Mouse (Mus musculus) kidney, postnatal 36 days (tissue): ENCODE data around the gene Sema4g.

Experiments used
- DNase-seq, 2 experiments: peaks; one replicate each; pipeline ENCODE4 v3.0.0; 2021 to 2022; ENCODE audit warnings: mixed read lengths in 2 of 2

The Sema4g gene

GRCm38 (mm10) chr19:44988831-44989566, at the start of gene Sema4g:
Gene Sema4g (plus strand): TSS chr19:44989101.
- peak; percentile 44 to 74 for DNase-seq

- no peak for DNase-seq
Measured at GRCm38 (mm10) chr19:44959633-44960032, 29.3 kb upstream of the Sema4g start.

DNA sequence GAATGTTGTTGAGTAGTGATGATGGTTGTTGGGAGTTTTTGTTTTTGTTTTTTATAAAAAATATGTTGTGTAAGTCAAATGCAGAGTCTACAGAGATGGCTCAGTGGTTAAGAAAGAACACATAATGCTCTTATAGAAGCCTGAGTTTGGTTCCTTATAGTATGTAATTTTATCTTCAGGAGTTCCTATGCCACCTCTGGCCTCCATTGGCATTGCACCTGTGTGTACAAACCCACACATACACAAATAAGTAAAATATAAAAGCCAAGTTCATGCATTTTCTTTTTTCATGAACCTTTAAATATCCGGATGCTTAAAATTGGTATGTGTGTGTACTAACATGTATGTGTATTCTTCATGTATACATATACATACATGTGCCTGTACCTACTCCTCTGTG, 22.9 kb upstream of the Sema4g start:
- no peak for DNase-seq

GRCm38 (mm10) chr19:44968329-44968728, 20.6 kb upstream of the Sema4g start:
- DNase-seq = no peak

GRCm38 (mm10) chr19:44976636-44977035, 12.3 kb upstream of the Sema4g start:
- DNase-seq = no peak

DNA sequence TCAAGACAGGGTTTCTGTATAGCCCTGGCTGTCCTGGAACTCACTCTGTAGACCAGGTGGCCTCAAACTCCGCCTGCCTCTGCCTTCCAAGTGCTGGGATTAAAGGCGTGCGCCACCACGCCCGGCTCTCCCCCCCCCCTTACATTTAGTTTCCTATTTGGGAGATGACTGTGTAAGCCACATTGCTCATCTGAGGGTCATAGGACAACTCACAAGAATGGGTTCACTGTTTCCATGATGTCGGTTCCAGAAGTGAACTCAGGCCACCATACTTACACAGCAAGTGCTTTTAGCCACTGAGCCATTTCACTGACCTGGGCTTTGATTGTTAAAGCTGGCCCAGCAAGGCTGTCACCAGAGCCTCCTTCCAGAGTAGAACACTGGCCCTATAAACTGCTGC, 11.8 kb upstream of the Sema4g start:
- DNase-seq = no peak

GRCm38 (mm10) chr19:44980787-44981186, 8.1 kb upstream of the Sema4g start:
- DNase-seq = no peak

GRCm38 (mm10) chr19:44982477-44983115, 6.3 kb upstream of the Sema4g start:
- DNase-seq = peak in 1 of 2 experiments; percentile 31

DNA sequence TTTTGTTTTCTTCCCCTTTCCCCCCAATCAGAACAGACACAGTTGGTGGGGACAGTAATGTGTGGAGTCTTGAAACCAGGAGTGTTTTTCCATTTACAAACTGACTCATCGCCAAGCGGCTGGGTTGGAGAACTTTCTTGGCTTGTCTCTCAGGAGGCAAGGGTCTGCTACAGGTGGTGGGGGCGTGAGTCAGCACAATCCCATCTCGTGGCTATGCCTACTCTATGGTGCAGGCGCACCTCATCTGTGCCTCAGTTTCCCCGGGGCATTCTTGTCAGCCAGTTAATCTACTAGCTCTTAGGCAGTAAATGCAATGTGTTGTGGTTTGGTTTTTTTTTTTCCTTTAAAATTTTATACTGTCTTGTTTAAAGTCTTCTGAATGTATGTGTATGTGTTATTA, 5.5 kb upstream of the Sema4g start:
- peak; percentile 40 to 48 for DNase-seq

DNA sequence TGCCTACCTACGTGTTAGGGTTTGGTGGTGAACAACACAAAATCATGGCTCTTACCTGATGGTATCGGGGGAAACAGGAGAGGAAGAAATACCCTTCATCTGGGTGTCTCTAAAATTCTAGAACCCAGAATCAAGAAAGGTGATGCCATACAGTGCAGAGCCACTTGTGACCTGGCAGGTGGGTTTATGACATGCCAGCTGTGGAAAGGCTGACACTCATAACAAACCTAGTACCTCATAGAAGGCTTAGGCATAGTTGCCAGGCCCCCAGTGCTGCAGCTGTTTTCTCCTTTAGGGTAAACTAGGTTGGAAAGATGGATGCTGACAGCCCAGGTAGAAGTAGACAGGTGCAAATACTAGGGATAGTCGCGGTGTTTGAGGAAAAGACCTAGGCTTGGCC, 4.5 kb upstream of the Sema4g start:
- no peak for DNase-seq

DNA sequence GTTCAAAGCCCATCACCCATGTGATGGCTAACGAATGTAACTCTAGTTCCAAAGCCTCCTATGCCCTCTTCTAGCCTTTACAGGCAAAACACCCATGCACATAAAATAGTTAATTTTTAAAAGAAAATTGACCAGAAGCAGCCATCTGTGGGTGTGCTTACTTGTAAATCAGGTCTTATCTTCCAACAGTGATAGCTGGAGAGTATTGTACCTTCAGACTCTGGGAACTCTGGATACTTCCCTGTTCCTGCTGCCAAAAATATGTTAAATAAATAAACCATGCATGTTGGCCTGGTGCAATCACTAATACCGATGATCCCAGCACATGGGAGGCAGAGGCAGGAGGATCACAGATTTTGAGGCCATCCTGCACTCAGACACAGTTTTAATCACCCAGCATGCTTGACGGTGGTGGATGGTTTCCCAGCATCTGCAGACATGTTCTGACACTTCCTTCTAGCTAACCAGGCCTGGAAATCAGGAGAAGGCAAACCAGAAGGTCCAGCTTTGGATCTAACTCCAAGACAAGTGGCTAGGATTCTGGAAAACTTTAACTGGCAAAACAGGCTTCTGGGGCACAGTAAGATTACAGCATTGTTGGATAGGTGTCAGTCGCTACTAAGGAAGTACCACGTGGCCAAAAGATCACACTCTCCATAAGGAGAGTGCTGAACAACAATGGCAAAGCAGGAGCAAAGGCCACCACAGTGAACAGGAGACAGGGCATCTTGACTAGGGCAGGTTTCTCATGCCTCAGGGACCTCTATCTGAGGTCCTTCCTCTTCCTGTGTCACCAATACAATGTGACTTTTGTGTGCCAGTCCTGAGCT, 3.5 kb upstream of the Sema4g start:
- DNase-seq = peak; percentile 30 to 56

- DNase-seq = no peak
Measured at GRCm38 (mm10) chr19:44987004-44987403, 1.9 kb upstream of the Sema4g start.

- DNase-seq = no peak
Measured at GRCm38 (mm10) chr19:44987851-44988250, 1.1 kb upstream of the Sema4g start.

DNA sequence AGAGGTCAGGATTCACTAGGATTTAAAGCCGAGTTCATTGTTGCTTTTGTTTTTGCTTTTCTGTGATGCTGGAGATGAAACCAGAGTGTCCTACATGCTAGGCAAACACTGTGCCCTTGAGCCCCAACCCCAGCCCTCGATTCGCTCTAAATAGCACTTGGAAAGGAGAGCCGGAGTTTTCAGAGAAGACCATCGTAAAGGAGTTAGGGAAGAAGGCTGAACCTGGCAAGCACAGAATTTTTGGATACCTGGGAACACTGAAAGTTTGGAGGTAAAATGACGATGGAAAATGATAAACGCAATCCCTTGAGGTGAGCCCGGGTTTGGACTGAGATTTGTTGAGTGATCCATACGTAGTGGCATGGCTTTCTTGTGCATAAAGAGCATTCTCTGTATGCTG, 580 bp upstream of the Sema4g start:
- DNase-seq = no peak

GRCm38 (mm10) chr19:44989567-44990495, 930 bp downstream of the Sema4g start:
- DNase-seq = peak; percentile 85 to 87

DNA sequence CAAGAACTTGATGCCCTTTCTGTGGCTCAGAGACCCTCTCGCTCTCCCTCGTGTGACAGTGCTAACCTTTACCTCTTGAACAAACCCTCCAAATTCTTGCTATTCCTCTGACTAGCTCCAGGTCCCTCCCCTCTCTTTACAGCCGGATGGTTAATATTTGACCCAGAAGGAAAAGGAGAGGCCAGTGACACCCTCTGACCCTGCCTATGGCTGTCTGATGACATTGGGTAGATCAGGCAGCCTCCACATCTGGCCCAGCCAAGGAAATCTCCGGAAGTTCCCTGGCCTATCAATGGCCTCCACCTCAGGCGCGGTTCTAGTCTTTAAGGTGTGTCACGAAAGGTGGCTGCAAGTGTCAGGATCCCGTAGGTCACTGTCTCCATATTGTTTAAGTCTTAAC, 2.1 kb downstream of the Sema4g start:
- DNase-seq = peak; percentile 31 to 66

GRCm38 (mm10) chr19:44992246-44992645, 3.3 kb downstream of the Sema4g start:
- peak in 1 of 2 experiments; percentile 32 for DNase-seq

GRCm38 (mm10) chr19:44992712-44993111, 3.8 kb downstream of the Sema4g start:
- no peak for DNase-seq

DNA sequence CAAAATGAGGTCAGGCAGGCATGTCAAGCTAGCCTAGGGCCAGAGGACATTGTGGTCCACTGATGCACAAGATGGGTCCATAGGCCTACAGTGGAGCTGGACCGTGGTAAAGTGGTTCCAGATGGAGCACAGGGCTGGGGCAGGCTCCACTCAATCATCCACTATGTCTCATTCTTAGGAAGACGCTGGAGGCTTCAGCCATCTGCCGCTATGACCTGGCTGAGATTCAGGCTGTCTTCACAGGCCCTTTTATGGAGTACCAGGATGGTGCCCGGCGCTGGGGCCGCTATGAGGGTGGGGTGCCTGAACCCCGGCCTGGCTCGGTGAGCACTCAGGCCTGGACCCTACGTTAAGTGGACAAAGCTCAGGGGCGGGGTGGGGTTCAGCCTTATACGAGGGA, 8.9 kb downstream of the Sema4g start:
- no peak for DNase-seq

GRCm38 (mm10) chr19:44999647-45000046, 10.7 kb downstream of the Sema4g start:
- no peak for DNase-seq

- DNase-seq = peak in 1 of 2 experiments; percentile 50
Measured at GRCm38 (mm10) chr19:45002301-45002700, 13.4 kb downstream of the Sema4g start.

DNA sequence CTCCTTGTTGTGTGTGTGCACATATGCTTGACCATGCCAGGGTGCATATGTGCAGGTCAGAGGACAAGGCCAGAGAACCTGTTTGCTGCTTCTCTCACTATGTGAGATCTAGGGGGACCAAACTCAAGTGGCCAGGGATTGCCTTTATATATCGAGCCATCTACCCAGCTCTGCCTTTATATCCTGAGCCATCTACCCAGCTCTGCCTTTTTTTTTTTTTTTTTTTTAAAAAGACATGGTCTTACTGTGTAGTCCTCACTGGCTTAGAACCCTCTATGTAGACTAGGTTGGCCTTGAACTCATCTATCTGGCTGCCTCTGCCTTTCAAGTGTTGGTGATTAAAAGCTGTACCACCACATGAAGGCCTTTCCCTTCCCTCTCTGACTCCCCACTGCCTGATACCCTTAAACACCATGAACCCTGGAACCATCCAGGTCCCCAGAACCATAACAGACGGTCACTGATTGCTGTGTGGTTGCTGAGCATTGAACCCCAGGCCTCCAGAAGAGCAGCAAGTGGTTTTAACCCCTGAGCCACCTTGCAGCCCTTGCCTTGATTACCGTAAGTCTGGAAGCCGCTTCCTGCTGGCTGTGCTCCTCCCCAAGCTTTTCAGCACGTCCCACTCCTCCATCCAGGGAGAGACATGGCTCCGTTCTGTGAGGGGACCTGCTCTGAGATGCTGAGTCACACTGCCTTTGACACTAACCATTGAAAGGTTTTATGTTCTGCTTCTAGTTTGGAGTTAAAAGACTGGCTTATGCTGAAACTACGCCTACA, 15.0 kb downstream of the Sema4g start:
- DNase-seq = no peak
